Mouse (Mus musculus): ENCODE data around the gene Camsap3.

- TF ChIP-seq GATA1 (IDR thresholded peaks at IDR 0.05; ENCODE audit: borderline replicate concordance, low read length) (no peak), FLI1 (IDR thresholded peaks at IDR 0.05; ENCODE audit: low read length) (no peak)
Measured at GRCm38 (mm10) chr8:3598054-3598453, 11.0 kb downstream of the Camsap3 start.

Data from megakaryocyte, embryonic 14.5 days (primary cell).